In genomic region chr8:45628421-45629065, GRCm38 (mm10) we compare ENCODE assay signal across 9 mouse cellular contexts.
DNase-seq lines count a peak whose midpoint lies in the region; ATAC-seq and TF ChIP-seq lines count a peak whose summit lies in the region.
"Had no signal": no experiment of that assay in that cellular context is flagged by ENCODE, and none has a peak within 500 bp of the region (broad histone marks: within the 10 kb centered on the region; RNA-seq: fewer than 3 reads in every experiment).

No protein-coding gene starts in this region.

- H3K4me2 ChIP-seq in kidney, embryonic 16.5 days (replicated peaks; ENCODE audit: low read depth, low read length), result peak overlapping the region; percentile 87
- peak overlapping the region; percentile 91 for H3K4me2 ChIP-seq in intestine, postnatal 0 days (replicated peaks; ENCODE audit: low read depth)
- peak overlapping the region; percentile 83 for H3K4me2 ChIP-seq in neural tube, embryonic 15.5 days

- H3K9ac ChIP-seq in kidney, embryonic 16.5 days (replicated peaks; ENCODE audit: low read length), result peak overlapping the region; percentile 87
- no peak overlapping the region for H3K9ac ChIP-seq in intestine, postnatal 0 days (ENCODE audit: low read depth, low read length)
- peak overlapping the region; percentile 75 for H3K9ac ChIP-seq in neural tube, embryonic 15.5 days (replicated peaks)

- DNase-seq in kidney, postnatal 10 days, result no peak
- DNase-seq in left cerebral cortex, postnatal 14 days (ENCODE audit: low spot score in 2 of 2), result no peak
- DNase-seq in left cerebral cortex, postnatal 36 days (ENCODE audit: low spot score in 2 of 2), result no peak
- no peak for DNase-seq in left cerebral cortex, adult 9 months (ENCODE audit: low spot score in 2 of 2)

- peak overlapping the region; percentile 80 for H3K4me3 ChIP-seq in kidney, embryonic 16.5 days (ENCODE audit: low read length)
- H3K4me3 ChIP-seq in embryonic fibroblast, embryonic 13.5 days (ENCODE audit: insufficient read depth, low read length), result peak overlapping the region; percentile 25; the same call in 1 of the 2 replicates
- H3K4me3 ChIP-seq in intestine, postnatal 0 days (ENCODE audit: low read depth, low read length), result peak overlapping the region; percentile 62
- peak overlapping the region; percentile 68 for H3K4me3 ChIP-seq in neural tube, embryonic 15.5 days (replicated peaks)

- intact Hi-C loops in left cerebral cortex, postnatal 14 days (cut with DNase I), result loop anchor here (5.0 to 10.0 kb wide), 2 partner anchors 71 to 174 kb away; no protein-coding TSS in a partner anchor
- intact Hi-C loops in left cerebral cortex, postnatal 36 days (cut with DNase I), result loop anchor here (5.0 to 10.0 kb wide), 2 partner anchors 121 to 146 kb away; partner anchors contain the start of gene Sorbs2

- whole genome bisulfite sequencing in kidney, embryonic 16.5 days, result 31% methylated on average over 9 of the region's 9 CpGs
- 13% methylated on average over 9 of the region's 9 CpGs for WGBS in intestine, postnatal 0 days
- 18% methylated on average over 9 of the region's 9 CpGs for WGBS in neural tube, embryonic 15.5 days

- no peaks in the 10 kb centered on the region for H3K27me3 ChIP-seq in kidney, embryonic 16.5 days (ENCODE audit: insufficient read depth, low read length)
- no peaks in the 10 kb centered on the region for H3K27me3 ChIP-seq in intestine, postnatal 0 days (replicated peaks; ENCODE audit: control insufficient read depth, insufficient read depth, low read length)
- no peaks in the 10 kb centered on the region for H3K27me3 ChIP-seq in neural tube, embryonic 15.5 days (replicated peaks)

- TF ChIP-seq POLR2A in embryonic fibroblast, embryonic 13.5 days (IDR thresholded peaks at IDR 0.05; ENCODE audit: low read depth, low read length), result no peak

- H3K27ac ChIP-seq in kidney, embryonic 16.5 days (ENCODE audit: low read length), result peak overlapping the region; percentile 97; the same call in 1 of the 2 replicates
- no peak overlapping the region for H3K27ac ChIP-seq in embryonic fibroblast, embryonic 13.5 days (ENCODE audit: insufficient read depth, low read length)
- H3K27ac ChIP-seq in intestine, postnatal 0 days (ENCODE audit: low read depth, low read length), result no peak overlapping the region
- H3K27ac ChIP-seq in neural tube, embryonic 15.5 days (replicated peaks), result peak overlapping the region; percentile 99

- peaks cover 10% of the 10 kb centered on the region for H3K4me1 ChIP-seq in kidney, embryonic 16.5 days (ENCODE audit: insufficient read depth, low read length)
- H3K4me1 ChIP-seq in embryonic fibroblast, embryonic 13.5 days (ENCODE audit: control insufficient read depth, insufficient read depth, low read length), result peaks cover 5% of the 10 kb centered on the region; the same call in 1 of the 2 replicates
- H3K4me1 ChIP-seq in intestine, postnatal 0 days (replicated peaks; ENCODE audit: control insufficient read depth, insufficient read depth, low read length), result no peaks in the 10 kb centered on the region; the same call in 1 of the 2 replicates
- peaks cover 29% of the 10 kb centered on the region for H3K4me1 ChIP-seq in neural tube, embryonic 15.5 days

- H3K9me3 ChIP-seq in kidney, embryonic 16.5 days (ENCODE audit: low read length), result no peaks in the 10 kb centered on the region
- H3K9me3 ChIP-seq in intestine, postnatal 0 days (ENCODE audit: control insufficient read depth), result no peaks in the 10 kb centered on the region
- no peaks in the 10 kb centered on the region for H3K9me3 ChIP-seq in neural tube, embryonic 15.5 days (replicated peaks)
- H3K9me3 ChIP-seq: megakaryocyte, embryonic 14.5 days had no signal

- H3K36me3 ChIP-seq in kidney, embryonic 16.5 days (ENCODE audit: insufficient read depth, low read length), result no peaks in the 10 kb centered on the region
- H3K36me3 ChIP-seq in intestine, postnatal 0 days (ENCODE audit: control insufficient read depth, insufficient read depth), result no peaks in the 10 kb centered on the region
- H3K36me3 ChIP-seq in neural tube, embryonic 15.5 days, result no peaks in the 10 kb centered on the region

- ATAC-seq in kidney, embryonic 16.5 days (ENCODE audit: low FRiP score, low TSS enrichment), result no peak
- ATAC-seq in intestine, postnatal 0 days, result 0 out of 2 replicates have a peak, but pooled peaks have one; percentile 35
- no peak for ATAC-seq in neural tube, embryonic 15.5 days (ENCODE audit: low FRiP score)

- no peak for TF ChIP-seq CTCF in embryonic fibroblast, embryonic 13.5 days (IDR thresholded peaks at IDR 0.05; ENCODE audit: borderline replicate concordance, insufficient read depth, low read length)
- TF ChIP-seq CTCF in intestine, postnatal 0 days (IDR thresholded peaks at IDR 0.05; ENCODE audit: low read depth), result no peak

Comparison
In these comparisons a context has a peak if more than half of its experiments do, and no peak if none do; other contexts are left out.
1. H3K27ac ChIP-seq: peak in kidney, embryonic 16.5 days (single experiment) and neural tube, embryonic 15.5 days (single experiment); none in embryonic fibroblast, embryonic 13.5 days (single experiment) and intestine, postnatal 0 days (single experiment).
2. H3K4me3 ChIP-seq: peak in every context shown above with its lines; median percentile 80 in kidney, embryonic 16.5 days; 68 in neural tube, embryonic 15.5 days; 62 in intestine, postnatal 0 days; 25 in embryonic fibroblast, embryonic 13.5 days.
3. Peak in every context shown above with its lines, with median percentiles within 50 percentile points of each other: H3K4me2 ChIP-seq.